Mouse (Mus musculus) olfactory bulb, adult 2 months (tissue): ENCODE measurements around the gene AU022252.

Experiments used
- CTCF ChIP-seq: fragments of 200-500 bp; IDR thresholded peaks from 2 replicates; pipeline ENCODE4 v1.5.1; 2012; ENCODE audit warnings: low read depth, mild to moderate bottlenecking, low read length, moderate library complexity; ENCODE audit not compliant: insufficient read depth
- POLR2A ChIP-seq: fragments of 200-500 bp; IDR thresholded peaks from 2 replicates; pipeline ENCODE4 v1.6.1; 2012; ENCODE audit warnings: mild to moderate bottlenecking, low read depth, low read length, moderate library complexity; ENCODE audit not compliant: insufficient read depth

- TF ChIP-seq POLR2A (no peak), CTCF (no peak)
Observed at GRCm38 (mm10) chr4:119183525-119183924, 49.0 kb downstream of the AU022252 start.
